Comparison of ENCODE assay signal across 19 mouse cellular contexts in the genomic region with DNA sequence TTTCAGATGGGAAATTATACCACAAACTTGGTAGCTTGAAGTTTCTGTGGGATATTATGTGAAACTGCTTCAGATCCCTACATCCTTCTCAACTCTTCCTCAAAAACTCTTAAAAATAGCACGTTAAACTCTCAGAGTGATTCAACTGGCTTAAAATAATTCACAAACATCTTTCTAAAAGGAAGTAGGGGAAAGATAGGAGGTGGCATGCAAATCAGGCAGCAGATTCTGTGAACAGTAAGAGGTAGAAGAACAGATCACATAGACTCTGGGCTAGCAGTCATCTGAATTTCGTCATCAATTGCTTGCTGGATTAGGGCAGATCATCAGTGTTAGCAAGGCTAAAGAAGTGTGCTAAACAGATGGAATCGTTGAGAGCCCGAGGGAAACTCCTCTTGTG.
DNase-seq lines count a peak whose midpoint lies in the region; ATAC-seq and TF ChIP-seq lines count a peak whose summit lies in the region.
"Had no signal": no experiment of that assay in that cellular context is flagged by ENCODE, and none has a peak within 500 bp of the region (broad histone marks: within the 10 kb centered on the region; RNA-seq: fewer than 3 reads in every experiment).

No protein-coding gene starts in this region.

- H3K4me2 ChIP-seq in midbrain, embryonic 15.5 days: no peak overlapping the region
- H3K4me2 ChIP-seq: forebrain, embryonic 12.5 days; heart, embryonic 11.5 days had no signal

- no peak for ATAC-seq in midbrain, embryonic 15.5 days (replicated peaks)
- ATAC-seq: midbrain, embryonic 16.5 days had no signal

- no peak overlapping the region for H3K4me3 ChIP-seq in left cerebral cortex, adult 2 months
- H3K4me3 ChIP-seq in bone marrow macrophage, adult 2 months (ENCODE audit: insufficient read depth, low read length): no peak overlapping the region
- H3K4me3 ChIP-seq in macrophage (ENCODE audit: inconsistent target): no peak overlapping the region
- no peak overlapping the region for H3K4me3 ChIP-seq in midbrain, embryonic 15.5 days
- H3K4me3 ChIP-seq: forebrain, embryonic 12.5 days had no signal

- WGBS in macrophage (ENCODE audit: missing documents): 51% methylated on average over 4 of the region's 4 CpGs
- WGBS in midbrain, embryonic 15.5 days: 77% methylated on average over 4 of the region's 4 CpGs

- H3K36me3 ChIP-seq in macrophage (ENCODE audit: inconsistent target): no peaks in the 10 kb centered on the region
- H3K36me3 ChIP-seq in midbrain, embryonic 15.5 days (replicated peaks): no peaks in the 10 kb centered on the region
- H3K36me3 ChIP-seq: forebrain, embryonic 12.5 days had no signal

- TF ChIP-seq POLR2A in bone marrow macrophage, adult 2 months (IDR thresholded peaks at IDR 0.05; ENCODE audit: borderline replicate concordance, low read depth, low read length): no peak

- no peak for DNase-seq in left cerebral cortex, adult 2 months (ENCODE audit: extremely low spot score in 1 of 2, low spot score in 2 of 2)
- DNase-seq in left cerebral cortex, postnatal 36 days (ENCODE audit: low spot score in 2 of 2): no peak
- DNase-seq in A20 (ENCODE audit: low read depth, low spot score): peak; percentile 72
- DNase-seq in thymus, adult 18-20 months: no peak
- DNase-seq in cerebellum, adult 18-20 months: no peak
- DNase-seq: adrenal gland, adult 8-10 months; cerebellum, adult 11-12 months; gastrocnemius, postnatal 14 days; heart, postnatal 10 days; kidney, adult 11 months; retina, postnatal 1 day; right cerebral cortex, postnatal 4 days had no signal

- peak overlapping the region; percentile 44; the same call in 1 of the 2 replicates for H3K27ac ChIP-seq in left cerebral cortex, adult 2 months
- H3K27ac ChIP-seq in bone marrow macrophage, adult 2 months (ENCODE audit: insufficient read depth, low read depth, low read length): peak overlapping the region; percentile 76
- peak overlapping the region; percentile 45 for H3K27ac ChIP-seq in macrophage
- H3K27ac ChIP-seq in midbrain, embryonic 15.5 days: no peak overlapping the region
- H3K27ac ChIP-seq: forebrain, embryonic 12.5 days; kidney, postnatal 0 days had no signal

- peaks cover 22% of the 10 kb centered on the region for H3K4me1 ChIP-seq in bone marrow macrophage, adult 2 months (ENCODE audit: control insufficient read depth, insufficient read depth, low read length)
- H3K4me1 ChIP-seq in midbrain, embryonic 15.5 days: no peaks in the 10 kb centered on the region
- H3K4me1 ChIP-seq: forebrain, embryonic 12.5 days had no signal

- H3K9ac ChIP-seq in midbrain, embryonic 15.5 days: no peak overlapping the region
- H3K9ac ChIP-seq: forebrain, embryonic 12.5 days had no signal

- H3K79me2 ChIP-seq in macrophage (ENCODE audit: inconsistent target): no peaks in the 10 kb centered on the region

- intact Hi-C loops in left cerebral cortex, adult 2 months (cut with DNase I): no loop called here
- intact Hi-C loops in left cerebral cortex, postnatal 36 days (cut with DNase I): no loop called here

- no peak for TF ChIP-seq CTCF in left cerebral cortex, adult 2 months (IDR thresholded peaks at IDR 0.05)
- no peak for TF ChIP-seq CTCF in bone marrow macrophage, adult 2 months (IDR thresholded peaks at IDR 0.05; ENCODE audit: low read depth, low read length)

- H3K9me3 ChIP-seq in midbrain, embryonic 15.5 days: no peaks in the 10 kb centered on the region
- H3K9me3 ChIP-seq: forebrain, embryonic 12.5 days had no signal

- no peaks in the 10 kb centered on the region for H3K27me3 ChIP-seq in midbrain, embryonic 15.5 days (replicated peaks)
- H3K27me3 ChIP-seq: forebrain, embryonic 12.5 days had no signal
